Mouse (Mus musculus) hindbrain, embryonic 15.5 days (tissue): Measurements from ENCODE around the gene Gm21897. TPM values are rescaled to one million over a fixed set of nuclear protein-coding genes. Genes with fewer than 3 reads are reported as not detected.
"Not testable (repeated sequence)": the region's sequence is repeated elsewhere in the genome, so short reads cannot be mapped to it uniquely, and the experiment has no call there.

ENCODE experiments used
- ATAC-seq: fragments of 200-750 bp; cut with Nextera tagmentation; 2 replicates; pipeline ENCODE4 v1.8.0; 2017; ENCODE audit warnings: low read depth, moderate number of reproducible peaks, moderate TSS enrichment; ENCODE audit not compliant: low FRiP score
- H3K27ac ChIP-seq: fragments of 300-500 bp; sonication (generic); replicated peaks from 2 replicates; pipeline ENCODE4 v1.5.1; 2015; ENCODE audit warnings: mild to moderate bottlenecking, inconsistent platforms
- H3K27me3 ChIP-seq: fragments of 300-500 bp; sonication (generic); 2 replicates; pipeline ENCODE4 v1.6.1; 2015; ENCODE audit warnings: control low read depth, inconsistent platforms
- H3K36me3 ChIP-seq: fragments of 300-500 bp; sonication (generic); 2 replicates; pipeline ENCODE4 v1.6.1; 2015; ENCODE audit warnings: control low read depth, inconsistent platforms
- H3K4me1 ChIP-seq: fragments of 300-500 bp; sonication (generic); replicated peaks from 2 replicates; pipeline ENCODE4 v1.6.1; 2015; ENCODE audit warnings: control low read depth, inconsistent platforms
- H3K4me2 ChIP-seq: fragments of 300-500 bp; sonication (generic); 2 replicates; pipeline ENCODE4 v1.6.1; 2015; ENCODE audit warnings: moderate library complexity, mild to moderate bottlenecking, inconsistent platforms
- H3K4me3 ChIP-seq: fragments of 300-500 bp; sonication (generic); 2 replicates; pipeline ENCODE4 v1.5.1; 2015; ENCODE audit warnings: mild to moderate bottlenecking, inconsistent platforms
- H3K9ac ChIP-seq: fragments of 300-500 bp; sonication (generic); 2 replicates; pipeline ENCODE4 v1.6.1; 2015; ENCODE audit warnings: inconsistent platforms
- H3K9me3 ChIP-seq: fragments of 300-500 bp; sonication (generic); 2 replicates; pipeline ENCODE4 v1.6.1; 2016; ENCODE audit warnings: control low read depth, inconsistent platforms
- WGBS: fragments of 180-500 bp; shearing (Covaris S2); methylation state at CpG from one replicate; pipeline ENCODE4 v1.1.7; 2015; 5-methylcytosine and 5-hydroxymethylcytosine counted together
- polyA plus RNA-seq: library from polyadenylated mRNA; unstranded; fragments of >200 nt; fragmentation: Nextera tagmentation; extraction: Ambion mirVana; gene quantifications from 2 replicates; pipeline ENCODE4 v1.2.1, GENCODE M21; 2015

The Gm21897 gene
- polyA plus RNA-seq = not detected in 2 replicates

DNA sequence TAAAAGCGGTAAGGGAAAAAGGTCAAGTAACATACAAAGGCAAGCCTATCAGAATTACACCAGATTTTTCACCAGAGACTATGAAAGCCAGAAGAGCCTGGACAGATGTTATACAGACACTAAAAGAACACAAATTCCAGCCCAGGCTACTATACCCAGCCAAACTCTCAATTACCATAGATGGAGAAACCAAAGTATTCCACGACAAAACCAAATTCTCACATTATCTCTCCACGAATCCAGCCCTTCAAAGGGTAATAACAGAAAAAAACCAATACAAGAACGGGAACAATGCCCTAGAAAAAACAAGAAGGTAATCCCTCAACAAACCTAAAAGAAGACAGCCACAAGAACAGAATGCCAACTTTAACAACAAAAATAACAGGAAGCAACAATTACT, at the start of gene Gm21897:
Gm21897 (plus strand) TSS at position 301 of the 400 bp plus-strand sequence.
- no CpG with 5 or more reads among the region's 4 CpGs for WGBS

DNA sequence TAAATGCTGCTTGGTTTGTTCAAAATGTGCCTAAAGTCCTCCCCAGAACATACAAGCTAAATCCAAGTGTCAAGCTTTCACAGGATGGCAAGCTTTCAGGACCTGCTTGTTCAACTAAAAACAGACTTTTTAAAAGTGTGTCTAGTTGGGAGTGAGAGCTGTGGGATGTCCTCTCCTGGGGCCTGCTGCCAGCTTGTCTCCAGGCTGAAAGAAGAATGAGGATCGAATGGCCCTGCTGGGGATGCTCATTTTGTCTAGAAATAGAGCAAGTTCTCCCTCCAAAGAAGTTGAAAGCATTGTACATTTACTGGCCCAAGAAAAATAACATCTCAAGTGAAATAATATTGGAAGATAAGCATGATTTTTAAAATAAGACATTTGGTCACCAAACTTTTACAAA, 45.0 kb upstream of the Gm21897 start:
- H3K9me3 ChIP-seq = no peaks in the 10 kb centered on the region

More for the DNA sequence above, at the start of gene Gm21897:
- H3K36me3 ChIP-seq, H3K4me3 ChIP-seq, ATAC-seq, H3K27ac ChIP-seq, H3K9me3 ChIP-seq, H3K4me2 ChIP-seq, H3K4me1 ChIP-seq, H3K27me3 ChIP-seq, H3K9ac ChIP-seq: not testable (repeated sequence)

DNA sequence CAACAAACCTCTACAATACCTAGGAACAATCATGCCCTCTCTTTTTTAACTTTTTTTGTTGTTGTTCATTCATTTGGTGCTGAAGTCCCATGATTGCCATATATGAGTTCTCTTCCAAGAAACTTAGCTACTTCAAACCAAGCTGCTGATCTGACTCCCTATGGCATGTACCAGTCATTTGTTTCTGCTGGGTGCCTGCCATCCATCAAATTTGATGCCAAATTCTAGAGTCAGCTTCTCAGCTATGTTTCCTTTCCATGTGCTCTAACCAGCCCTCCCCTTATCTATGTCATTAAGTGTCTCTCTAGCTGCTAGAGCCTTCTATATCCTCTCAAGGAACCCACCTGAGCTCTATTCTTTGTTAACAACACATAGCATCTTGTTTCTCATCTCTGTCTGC, 39.8 kb upstream of the Gm21897 start:
- Histone ChIP-seq H3K4me3 (no peak overlapping the region), H3K27me3 (no peaks in the 10 kb centered on the region), H3K4me2 (no peak overlapping the region), H3K9me3 (no peaks in the 10 kb centered on the region), H3K9ac (no peak overlapping the region), H3K27ac (no peak overlapping the region), H3K4me1 (no peaks in the 10 kb centered on the region), H3K36me3 (no peaks in the 10 kb centered on the region)
- ATAC-seq = no peak

More for the DNA sequence above, 45.0 kb upstream of the Gm21897 start:
- WGBS = 76% methylated on average over 1 of the region's 1 CpGs
- Histone ChIP-seq H3K27ac (no peak overlapping the region), H3K36me3 (no peaks in the 10 kb centered on the region), H3K4me1 (no peaks in the 10 kb centered on the region), H3K27me3 (no peaks in the 10 kb centered on the region), H3K9ac (no peak overlapping the region), H3K4me2 (no peak overlapping the region), H3K4me3 (no peak overlapping the region)
- ATAC-seq = no peak

DNA sequence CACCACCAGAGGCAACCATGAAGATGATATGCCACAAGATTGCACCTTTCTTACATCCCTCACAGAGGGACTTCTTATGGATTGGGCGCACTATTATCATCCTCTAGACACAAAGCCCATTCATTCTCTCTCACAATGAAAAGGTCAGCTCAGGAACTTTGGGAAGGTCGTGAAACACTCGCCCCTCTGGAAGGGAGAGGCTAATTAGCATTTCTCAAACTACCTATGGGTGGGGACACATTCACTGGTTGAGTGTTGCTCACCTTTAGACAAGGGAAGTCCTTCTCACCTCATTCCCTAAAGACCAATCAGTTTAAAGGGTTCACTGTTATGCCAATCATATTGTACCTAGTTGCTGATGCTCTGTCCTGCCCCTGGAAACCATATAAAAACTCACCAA, 24.2 kb upstream of the Gm21897 start:
- H3K4me1 ChIP-seq = no peaks in the 10 kb centered on the region
- no peak overlapping the region for H3K4me3 ChIP-seq
- WGBS = 50% methylated on average over 3 of the region's 3 CpGs
- H3K36me3 ChIP-seq = no peaks in the 10 kb centered on the region
- H3K4me2 ChIP-seq = no peak overlapping the region
- no peaks in the 10 kb centered on the region for H3K9me3 ChIP-seq
- no peak overlapping the region for H3K9ac ChIP-seq
- no peaks in the 10 kb centered on the region for H3K27me3 ChIP-seq
- ATAC-seq = no peak
- no peak overlapping the region for H3K27ac ChIP-seq

DNA sequence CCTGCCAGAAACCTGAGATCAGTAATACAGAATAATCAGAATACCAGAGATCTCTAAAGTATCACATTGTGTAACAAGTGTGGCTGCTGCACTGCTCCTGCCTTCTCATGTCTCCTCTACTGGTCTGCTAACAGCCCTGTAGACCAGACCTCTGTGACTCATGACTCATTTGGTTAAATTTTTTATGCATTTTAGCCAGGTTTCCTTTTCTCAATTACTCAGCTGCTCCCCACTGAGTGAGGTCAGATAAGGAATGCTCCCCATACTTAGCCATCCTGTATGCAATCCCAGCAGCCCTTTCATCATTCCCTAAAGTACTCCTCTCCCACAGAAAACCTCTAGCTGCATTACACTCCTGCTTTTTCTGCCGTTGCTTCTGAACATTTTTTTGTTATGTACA, 23.0 kb upstream of the Gm21897 start:
- H3K9me3 ChIP-seq = no peaks in the 10 kb centered on the region
- no peak overlapping the region for H3K4me3 ChIP-seq
- H3K27me3 ChIP-seq = no peaks in the 10 kb centered on the region
- no peaks in the 10 kb centered on the region for H3K4me1 ChIP-seq
- WGBS = 80% methylated on average over 1 of the region's 1 CpGs
- ATAC-seq = no peak
- no peaks in the 10 kb centered on the region for H3K36me3 ChIP-seq
- H3K27ac ChIP-seq = no peak overlapping the region
- no peak overlapping the region for H3K4me2 ChIP-seq
- no peak overlapping the region for H3K9ac ChIP-seq

DNA sequence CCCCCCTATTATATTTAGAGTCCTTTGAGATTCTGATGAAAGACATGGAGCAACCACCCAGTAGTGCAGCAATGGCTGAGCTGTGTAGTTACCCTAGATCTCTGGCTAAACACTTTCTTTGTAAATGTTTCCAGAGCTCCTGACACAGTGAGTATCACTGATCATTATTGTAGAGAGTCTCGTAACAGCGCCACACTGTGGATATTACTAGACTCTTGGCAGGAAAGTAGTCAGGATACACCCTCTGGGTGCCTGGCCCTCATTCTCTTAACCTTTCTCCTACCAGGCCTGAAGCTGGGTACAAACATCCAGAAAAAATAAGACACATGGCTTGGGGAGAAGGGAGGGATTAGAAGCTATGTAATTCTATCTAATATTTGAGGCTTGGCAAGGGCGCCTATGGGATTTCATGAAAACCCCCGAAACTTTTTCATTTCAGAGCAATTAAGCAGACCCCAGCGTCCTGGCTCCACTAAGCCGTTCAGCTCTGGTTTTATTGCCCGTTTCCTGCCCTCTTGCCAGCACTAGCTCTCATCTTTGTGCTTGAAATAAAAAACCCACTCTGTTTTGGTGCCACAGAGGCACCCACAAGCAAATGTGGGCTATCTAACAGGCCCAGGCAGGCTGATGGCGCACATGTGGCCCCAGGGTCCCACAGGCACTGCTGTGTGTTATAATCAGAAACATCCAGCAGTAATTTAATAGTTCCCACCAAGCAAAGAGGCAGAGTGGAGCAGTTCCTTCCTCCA, 22.2 kb upstream of the Gm21897 start:
- no peaks in the 10 kb centered on the region for H3K9me3 ChIP-seq
- no peaks in the 10 kb centered on the region for H3K36me3 ChIP-seq
- ATAC-seq = peak; percentile 51; the same call in 1 of the 2 replicates
- no peak overlapping the region for H3K9ac ChIP-seq
- no peak overlapping the region for H3K27ac ChIP-seq
- no peaks in the 10 kb centered on the region for H3K27me3 ChIP-seq
- WGBS = 70% methylated on average over 8 of the region's 8 CpGs
- no peak overlapping the region for H3K4me3 ChIP-seq
- no peaks in the 10 kb centered on the region for H3K4me1 ChIP-seq
- no peak overlapping the region for H3K4me2 ChIP-seq

DNA sequence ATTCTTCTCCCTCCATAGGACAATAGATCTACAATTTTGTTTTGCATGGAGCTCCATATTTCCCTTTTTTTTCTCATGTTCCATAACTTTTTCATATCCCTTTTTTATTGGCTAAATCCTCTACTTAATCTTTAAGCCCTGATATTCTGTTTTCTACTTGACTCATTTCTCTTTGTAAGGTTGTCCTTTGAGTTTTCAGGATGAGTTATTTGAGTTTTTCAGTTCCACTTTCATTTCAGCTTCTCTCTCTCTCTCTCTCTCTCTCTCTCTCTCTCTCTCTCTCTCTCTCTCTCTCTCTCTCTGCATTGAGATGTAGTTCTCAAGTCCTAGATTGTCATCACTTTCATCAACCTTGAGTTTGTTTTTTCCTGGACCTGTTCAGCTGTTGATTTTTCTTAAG, 17.3 kb downstream of the Gm21897 start:
- Histone ChIP-seq H3K36me3 (no peaks in the 10 kb centered on the region), H3K4me1 (no peaks in the 10 kb centered on the region), H3K4me2 (no peak overlapping the region), H3K27ac (no peak overlapping the region), H3K27me3 (no peaks in the 10 kb centered on the region), H3K4me3 (no peak overlapping the region), H3K9ac (no peak overlapping the region), H3K9me3 (no peaks in the 10 kb centered on the region)
- no peak for ATAC-seq

DNA sequence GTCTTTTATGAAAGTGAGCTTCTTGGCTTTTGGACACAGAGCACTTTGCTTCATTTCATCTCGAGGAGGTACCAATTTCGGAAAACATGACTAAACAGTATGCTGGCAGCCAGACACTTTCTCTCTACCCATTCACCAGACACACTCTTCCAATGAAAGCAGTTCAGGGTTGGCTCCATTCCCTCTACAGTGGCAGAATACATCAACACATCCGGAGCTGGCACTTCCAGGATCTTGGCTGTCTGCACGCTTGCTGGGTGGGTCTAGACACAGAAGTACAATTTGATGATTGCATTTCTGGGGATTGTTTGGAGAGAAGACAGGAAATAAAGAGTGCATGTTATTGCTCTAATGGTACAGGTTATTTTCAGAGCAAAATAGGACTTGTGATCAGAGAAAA, 21.8 kb downstream of the Gm21897 start:
- no peak overlapping the region for H3K9ac ChIP-seq
- H3K4me1 ChIP-seq = no peaks in the 10 kb centered on the region
- no peak for ATAC-seq
- H3K27me3 ChIP-seq = no peaks in the 10 kb centered on the region
- no peak overlapping the region for H3K27ac ChIP-seq
- no peaks in the 10 kb centered on the region for H3K9me3 ChIP-seq
- H3K36me3 ChIP-seq = no peaks in the 10 kb centered on the region
- 85% methylated on average over 4 of the region's 4 CpGs for WGBS
- H3K4me3 ChIP-seq = no peak overlapping the region
- H3K4me2 ChIP-seq = no peak overlapping the region

DNA sequence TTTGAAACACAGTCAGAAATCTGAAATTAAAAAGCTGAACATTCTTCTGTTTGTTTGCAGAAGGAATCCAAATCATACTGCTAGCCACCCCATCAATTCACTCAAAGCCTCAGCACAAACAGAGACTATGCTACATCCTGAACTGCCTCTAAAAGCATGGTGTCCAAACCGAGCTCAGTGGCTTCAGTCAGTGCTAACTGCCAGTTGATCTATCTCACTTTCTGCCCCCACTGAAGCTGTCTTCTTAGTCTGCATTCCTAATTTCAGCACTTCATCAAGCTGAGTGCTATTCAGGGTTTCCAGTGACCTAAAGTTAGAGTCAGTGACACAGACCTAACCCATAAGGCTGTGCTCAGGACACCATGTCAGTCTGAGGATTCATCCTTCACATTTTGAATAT, 28.8 kb downstream of the Gm21897 start:
- Histone ChIP-seq H3K9ac (no peak overlapping the region), H3K9me3 (no peaks in the 10 kb centered on the region), H3K4me1 (no peaks in the 10 kb centered on the region), H3K27me3 (no peaks in the 10 kb centered on the region), H3K4me2 (no peak overlapping the region), H3K36me3 (no peaks in the 10 kb centered on the region), H3K27ac (no peak overlapping the region), H3K4me3 (no peak overlapping the region)
- ATAC-seq = no peak
- WGBS = 72% methylated on average over 1 of the region's 1 CpGs

DNA sequence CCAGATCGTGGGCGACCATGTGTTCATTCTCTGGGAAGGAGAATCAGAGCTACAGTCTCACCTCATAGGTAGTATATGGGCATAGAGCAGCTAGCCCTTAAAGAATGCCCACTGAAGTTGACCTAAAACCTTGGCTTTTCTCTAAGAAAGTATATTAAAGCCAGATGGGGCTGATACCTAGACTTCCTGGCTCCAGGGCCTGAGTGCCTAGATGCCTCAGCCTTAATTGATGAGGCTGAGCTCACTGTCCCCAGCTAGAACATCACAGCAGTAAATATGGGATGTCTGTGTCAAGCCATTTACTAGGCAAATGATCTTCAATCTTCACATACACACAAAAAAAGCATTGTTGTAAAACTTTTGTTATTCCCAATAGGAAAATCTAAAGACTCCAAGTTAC, 32.1 kb downstream of the Gm21897 start:
- no peak overlapping the region for H3K4me2 ChIP-seq
- H3K36me3 ChIP-seq = no peaks in the 10 kb centered on the region
- no peak overlapping the region for H3K4me3 ChIP-seq
- H3K9ac ChIP-seq = no peak overlapping the region
- no peak for ATAC-seq
- no peak overlapping the region for H3K27ac ChIP-seq
- H3K27me3 ChIP-seq = no peaks in the 10 kb centered on the region
- H3K4me1 ChIP-seq = no peaks in the 10 kb centered on the region
- 91% methylated on average over 2 of the region's 2 CpGs for WGBS
- no peaks in the 10 kb centered on the region for H3K9me3 ChIP-seq

DNA sequence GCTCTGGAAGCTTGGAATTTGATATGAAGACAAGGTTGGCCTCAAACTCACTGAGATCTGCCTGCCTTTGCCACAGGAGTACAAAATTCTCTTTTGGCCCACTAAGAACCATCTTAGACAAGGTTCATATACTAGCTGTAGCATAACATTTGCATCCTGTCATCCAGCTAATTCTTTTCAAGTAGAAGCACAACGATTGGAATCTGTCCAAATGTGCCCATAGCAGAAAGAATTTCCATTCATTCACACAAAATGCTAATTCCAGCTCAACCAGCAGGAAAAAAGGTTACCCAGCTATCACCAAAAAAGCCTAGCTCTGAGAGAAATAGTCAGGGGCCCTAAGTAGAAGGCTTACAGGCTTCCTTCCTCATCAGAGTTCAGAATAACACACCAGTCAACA, 34.0 kb downstream of the Gm21897 start:
- no peaks in the 10 kb centered on the region for H3K36me3 ChIP-seq
- no peak overlapping the region for H3K27ac ChIP-seq
- 61% methylated on average over 1 of the region's 1 CpGs for WGBS
- H3K27me3 ChIP-seq = no peaks in the 10 kb centered on the region
- H3K4me2 ChIP-seq = no peak overlapping the region
- H3K9ac ChIP-seq = no peak overlapping the region
- no peaks in the 10 kb centered on the region for H3K9me3 ChIP-seq
- H3K4me1 ChIP-seq = no peaks in the 10 kb centered on the region
- H3K4me3 ChIP-seq = no peak overlapping the region
- no peak for ATAC-seq

DNA sequence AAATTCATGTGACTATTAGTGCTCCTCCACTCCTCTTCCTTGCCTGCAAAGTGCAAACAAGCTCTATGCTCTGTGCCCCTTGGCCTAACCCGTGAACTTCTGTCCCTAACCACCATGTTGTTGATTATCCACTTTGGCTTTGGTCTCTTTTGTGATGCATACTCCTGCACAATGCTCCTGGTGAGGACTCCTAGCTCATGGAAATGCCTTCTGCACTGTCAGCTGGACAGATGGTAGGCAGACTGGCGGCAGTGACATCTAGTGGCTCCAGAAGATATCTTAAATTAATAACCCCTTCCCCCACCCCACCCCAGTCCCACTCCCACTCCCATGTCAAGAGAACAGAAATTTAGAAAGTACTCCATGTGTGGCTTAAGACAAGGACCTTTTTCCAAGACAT, 35.1 kb downstream of the Gm21897 start:
- no peak overlapping the region for H3K27ac ChIP-seq
- no peak for ATAC-seq
- no peak overlapping the region for H3K9ac ChIP-seq
- no peaks in the 10 kb centered on the region for H3K27me3 ChIP-seq
- no peak overlapping the region for H3K4me3 ChIP-seq
- H3K9me3 ChIP-seq = no peaks in the 10 kb centered on the region
- 60% methylated on average over 2 of the region's 2 CpGs for WGBS
- no peak overlapping the region for H3K4me2 ChIP-seq
- no peaks in the 10 kb centered on the region for H3K4me1 ChIP-seq
- H3K36me3 ChIP-seq = no peaks in the 10 kb centered on the region

DNA sequence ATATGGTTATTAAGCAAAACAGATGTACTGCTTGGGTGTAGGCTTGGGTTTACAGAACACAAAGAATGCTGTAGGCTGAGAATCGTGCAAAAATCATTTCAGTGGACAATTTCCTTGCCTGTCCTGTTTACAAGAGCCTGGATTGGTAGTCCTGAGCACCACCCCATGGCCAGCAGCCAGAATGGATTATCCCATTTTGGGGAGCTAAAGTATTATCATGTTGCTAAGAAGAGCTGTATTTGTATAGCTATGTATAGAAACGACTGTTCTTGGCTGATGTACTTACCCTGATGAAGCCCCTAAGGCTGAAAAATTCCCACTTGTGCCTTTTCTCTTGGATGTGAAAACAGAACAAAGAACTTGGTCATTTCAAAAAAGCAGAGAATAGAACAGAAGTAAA, 37.6 kb downstream of the Gm21897 start:
- no peak overlapping the region for H3K4me3 ChIP-seq
- no peaks in the 10 kb centered on the region for H3K9me3 ChIP-seq
- no peak for ATAC-seq
- no peaks in the 10 kb centered on the region for H3K4me1 ChIP-seq
- no peak overlapping the region for H3K4me2 ChIP-seq
- no peaks in the 10 kb centered on the region for H3K36me3 ChIP-seq
- no peak overlapping the region for H3K27ac ChIP-seq
- WGBS = 80% methylated on average over 2 of the region's 2 CpGs
- H3K9ac ChIP-seq = no peak overlapping the region
- no peaks in the 10 kb centered on the region for H3K27me3 ChIP-seq
